Mouse (Mus musculus) urinary bladder, postnatal 10 days (tissue): ENCODE measurements around the gene Bcl2l1.

Experiments used
- DNase-seq: peaks from one replicate; pipeline ENCODE4 v3.0.0; 2022; ENCODE audit warnings: low spot score

Bcl2l1 gene

DNA sequence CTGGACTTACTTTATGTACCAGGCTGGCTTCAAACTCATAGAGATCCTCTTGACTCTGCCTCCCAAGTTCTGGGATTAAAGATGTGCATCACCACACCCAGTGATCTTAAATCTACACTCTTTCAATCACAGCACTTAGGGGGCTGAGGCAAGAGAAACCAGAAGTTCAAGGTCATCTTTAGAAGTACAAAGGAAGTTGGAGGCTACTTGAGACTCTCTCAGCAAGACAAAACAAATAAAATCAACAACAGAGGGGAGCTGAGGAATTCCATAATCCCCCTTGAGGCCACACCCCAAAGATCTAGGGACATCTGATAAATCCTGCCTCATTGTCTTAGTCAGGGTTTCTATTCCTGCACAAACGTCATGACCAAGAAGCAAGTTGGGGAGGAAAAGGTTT is 59.3 kb downstream of the Bcl2l1 start:
- DNase-seq = no peak

GRCm38 (mm10) chr2:152771571-152771970 is 60.0 kb downstream of the Bcl2l1 start:
- DNase-seq = no peak

DNA sequence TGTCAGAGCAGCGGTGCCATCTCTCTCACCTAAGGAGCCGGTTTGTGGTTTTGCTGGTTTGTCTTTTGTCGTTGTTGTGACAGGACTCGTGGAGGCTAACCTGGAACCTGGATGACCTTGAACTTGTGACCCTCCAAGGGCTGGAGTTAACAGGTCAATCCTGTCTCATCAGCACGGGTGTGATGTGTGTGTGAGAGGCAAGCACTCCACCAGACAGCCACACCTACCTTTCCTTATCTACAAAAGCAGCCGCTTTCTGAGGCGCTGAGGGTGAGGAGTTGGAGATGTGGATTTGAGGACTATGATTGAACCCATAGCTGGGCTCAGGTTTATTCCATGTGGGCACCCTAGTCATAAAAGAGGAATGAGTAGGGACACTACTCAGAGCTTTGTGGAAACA is 61.9 kb downstream of the Bcl2l1 start:
- DNase-seq = no peak

DNA sequence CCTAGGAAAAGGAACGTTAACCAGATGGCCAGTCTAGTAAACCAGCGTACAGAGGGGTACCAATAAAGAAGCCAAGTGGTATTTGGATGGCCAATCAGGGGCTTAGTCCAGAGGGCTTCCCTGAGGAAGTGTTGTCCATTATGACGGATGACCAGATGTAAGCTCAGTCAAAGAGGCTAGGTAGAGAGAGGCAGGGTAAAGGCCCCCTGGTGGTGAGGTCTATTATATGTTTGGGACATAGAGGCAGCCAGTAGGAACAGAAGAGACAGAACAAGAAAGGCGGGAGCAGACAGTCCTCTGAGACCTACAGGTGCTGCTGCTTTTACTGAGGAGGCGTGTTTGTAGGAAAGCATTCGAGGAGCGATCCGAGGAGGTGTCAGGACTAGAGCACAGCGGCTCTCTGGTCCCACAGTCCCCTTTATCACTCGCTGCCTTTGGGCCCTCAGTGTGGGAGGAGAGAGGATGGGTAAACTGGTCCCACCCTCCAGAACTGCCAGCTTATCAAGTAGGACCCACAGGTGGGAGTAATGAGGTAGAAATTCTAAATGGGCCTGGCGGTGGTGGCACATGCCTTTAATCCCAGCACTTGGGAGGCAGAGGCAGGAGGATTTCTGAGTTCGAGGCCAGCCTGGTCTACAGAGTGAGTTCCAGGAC is 63.8 kb downstream of the Bcl2l1 start:
- no peak for DNase-seq

GRCm38 (mm10) chr2:152766387-152767123 is 65.0 kb downstream of the Bcl2l1 start:
- DNase-seq = peak; percentile 89

DNA sequence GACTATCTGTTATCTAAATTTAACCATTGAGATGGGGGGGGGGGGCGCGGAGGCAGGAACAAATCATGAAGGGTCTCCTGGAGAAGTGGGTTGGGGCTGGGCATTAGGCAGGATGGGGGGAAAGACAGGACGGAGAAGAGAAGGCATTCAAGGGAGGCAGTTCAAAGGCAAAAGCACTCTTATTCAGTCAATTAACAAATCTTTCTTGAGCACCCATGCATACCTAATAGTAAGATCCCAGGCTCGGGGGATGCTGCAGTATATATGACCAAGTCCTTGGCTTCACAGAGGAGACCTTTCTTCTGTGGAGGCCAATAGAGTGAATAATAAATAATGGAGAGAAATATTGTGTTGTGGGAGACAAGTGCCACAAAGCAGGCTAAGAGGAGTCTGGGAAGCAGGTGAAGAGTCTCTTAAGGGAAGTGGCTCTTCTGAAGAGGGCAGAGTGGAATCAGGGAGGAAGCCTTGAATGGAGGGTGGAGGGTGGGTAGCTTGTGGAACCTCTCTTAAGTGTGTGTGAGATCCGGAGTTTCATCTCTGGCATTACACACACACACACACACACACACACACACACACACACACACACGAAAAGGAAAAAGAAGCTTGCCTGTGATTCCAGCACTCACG is 66.4 kb downstream of the Bcl2l1 start:
- DNase-seq = no peak

DNA sequence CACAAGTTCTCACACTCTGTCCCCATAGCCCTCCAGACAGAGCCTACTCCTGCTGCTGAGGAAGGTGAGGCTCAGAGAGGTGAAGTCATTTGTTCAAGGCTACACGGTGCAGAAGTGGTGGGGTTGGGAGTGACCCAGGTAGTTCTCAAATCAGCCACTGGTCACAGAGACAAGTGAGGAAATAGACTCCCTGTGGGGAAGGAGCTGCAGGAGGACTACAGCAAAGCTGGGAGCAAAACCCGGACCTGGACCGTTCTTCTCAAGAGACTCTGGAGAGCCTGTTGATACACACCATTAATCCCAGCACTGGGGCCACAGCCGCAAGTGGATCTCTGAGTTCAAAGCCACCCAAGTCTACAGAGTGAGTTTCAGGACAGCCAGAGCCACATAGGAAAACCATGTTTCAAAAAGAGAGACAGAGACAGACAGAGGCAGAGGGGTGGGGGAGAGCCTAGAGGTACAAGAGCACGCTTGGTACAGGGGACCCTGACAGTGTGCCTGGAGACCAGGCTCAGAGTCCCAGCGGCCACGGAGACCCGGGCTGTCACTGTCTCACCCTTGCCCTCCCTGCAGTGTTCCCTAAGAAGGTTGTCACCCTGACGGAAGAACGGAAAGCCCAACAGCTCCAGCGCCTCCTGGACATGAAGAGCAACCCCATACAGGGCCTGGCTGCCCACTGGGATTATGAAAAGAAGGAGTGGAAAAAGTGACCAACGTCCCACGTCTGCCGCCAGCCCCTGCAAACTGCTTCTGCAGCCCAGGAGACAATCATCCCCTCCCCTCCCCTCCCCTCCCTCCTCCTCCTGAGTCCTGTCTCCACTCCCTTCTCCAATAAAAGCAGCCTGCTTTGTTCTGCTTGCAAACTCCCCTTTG is 67.1 kb downstream of the Bcl2l1 start:
- DNase-seq = no peak

GRCm38 (mm10) chr2:152763310-152763709 is 68.2 kb downstream of the Bcl2l1 start:
- no peak for DNase-seq

- no peak for DNase-seq
Measured at GRCm38 (mm10) chr2:152758351-152758750, 73.2 kb downstream of the Bcl2l1 start.

DNA sequence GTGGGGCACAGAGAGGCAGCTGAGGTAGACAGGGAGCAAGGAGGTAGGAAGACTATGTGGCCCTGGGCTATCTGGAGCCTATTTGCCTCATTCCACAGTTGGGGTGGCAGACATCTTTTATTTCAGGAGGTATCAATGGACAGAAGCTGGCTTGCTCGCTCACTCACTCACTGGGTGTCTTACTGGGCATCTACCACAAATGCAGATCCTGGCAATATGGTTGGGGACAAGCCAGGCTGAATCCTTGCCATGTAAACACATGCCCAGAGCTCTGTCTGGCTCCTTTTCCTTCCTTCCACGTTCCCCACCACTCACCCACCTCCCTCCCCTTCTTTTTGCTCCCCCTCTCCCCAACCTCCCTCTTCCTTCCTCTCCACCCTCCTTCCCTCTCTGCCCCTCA is 74.0 kb downstream of the Bcl2l1 start:
- no peak for DNase-seq

- no peak for DNase-seq
Measured at GRCm38 (mm10) chr2:152756474-152757393, 74.8 kb downstream of the Bcl2l1 start.

- DNase-seq = no peak
Measured at GRCm38 (mm10) chr2:152753944-152754711, 77.4 kb downstream of the Bcl2l1 start, which contains the start of gene Cox4i2. Cox4i2 (plus strand) TSS chr2:152754173.

DNA sequence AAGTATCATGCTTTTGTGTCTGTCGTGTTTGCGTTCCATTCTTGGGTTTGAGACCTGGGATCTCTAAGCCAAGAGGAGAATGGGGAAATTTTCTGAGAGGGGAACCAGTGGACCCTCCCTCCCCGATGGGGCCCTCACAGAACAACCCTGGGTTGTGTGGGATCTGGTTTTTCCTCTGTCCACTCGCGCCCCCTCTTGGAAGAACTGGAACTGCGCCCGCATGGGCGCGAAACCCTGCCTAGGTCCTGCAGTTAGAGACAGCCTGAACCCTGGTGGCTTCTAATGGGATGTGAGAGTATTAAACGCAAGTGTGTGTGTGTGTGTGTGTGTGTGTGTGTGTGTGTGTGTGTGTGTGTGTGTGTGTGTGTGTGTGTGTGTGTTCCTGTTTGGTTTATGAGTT is 89.1 kb downstream of the Bcl2l1 start:
- peak; percentile 64 for DNase-seq

GRCm38 (mm10) chr2:152741153-152742041 is 90.1 kb downstream of the Bcl2l1 start:
- DNase-seq = no peak

DNA sequence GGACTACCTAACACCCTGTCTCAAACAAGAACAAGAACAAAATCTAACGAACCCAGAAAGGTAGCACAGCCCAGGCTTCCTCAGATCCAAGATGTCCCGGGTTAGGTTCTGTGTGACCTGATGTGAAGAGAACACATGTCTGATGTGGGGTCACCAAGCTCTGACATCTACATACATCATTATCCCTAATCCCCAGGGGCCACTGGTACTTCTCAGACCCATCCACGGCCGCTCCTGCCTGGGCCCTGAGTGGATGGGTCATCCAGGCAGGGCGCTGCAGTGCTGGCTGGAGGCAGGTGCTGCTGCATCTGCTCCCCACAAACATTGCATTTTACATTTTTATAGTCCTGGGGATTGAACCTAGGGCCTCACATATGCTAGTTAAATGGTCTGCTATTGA is 91.0 kb downstream of the Bcl2l1 start:
- no peak for DNase-seq

DNA sequence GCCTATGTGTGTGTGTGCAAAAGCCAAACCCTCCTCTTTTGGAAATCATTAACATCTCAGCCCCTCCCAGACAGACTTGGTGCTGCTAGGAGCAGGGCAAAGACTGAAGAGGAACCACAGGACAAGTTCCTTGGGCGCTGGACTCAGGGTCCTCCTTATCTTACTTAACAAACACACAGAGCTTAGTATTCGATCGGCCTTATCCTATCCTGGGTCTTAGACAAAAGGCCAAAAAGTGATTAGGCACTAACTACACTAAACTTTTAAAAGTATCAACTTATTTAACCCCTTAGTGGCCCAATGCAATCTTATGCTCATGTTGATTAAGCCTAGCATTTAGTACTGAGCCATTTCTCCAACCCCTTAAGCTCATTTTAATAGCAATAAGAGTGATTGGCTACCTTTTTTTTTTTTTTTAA is 91.7 kb downstream of the Bcl2l1 start:
- no peak for DNase-seq

DNA sequence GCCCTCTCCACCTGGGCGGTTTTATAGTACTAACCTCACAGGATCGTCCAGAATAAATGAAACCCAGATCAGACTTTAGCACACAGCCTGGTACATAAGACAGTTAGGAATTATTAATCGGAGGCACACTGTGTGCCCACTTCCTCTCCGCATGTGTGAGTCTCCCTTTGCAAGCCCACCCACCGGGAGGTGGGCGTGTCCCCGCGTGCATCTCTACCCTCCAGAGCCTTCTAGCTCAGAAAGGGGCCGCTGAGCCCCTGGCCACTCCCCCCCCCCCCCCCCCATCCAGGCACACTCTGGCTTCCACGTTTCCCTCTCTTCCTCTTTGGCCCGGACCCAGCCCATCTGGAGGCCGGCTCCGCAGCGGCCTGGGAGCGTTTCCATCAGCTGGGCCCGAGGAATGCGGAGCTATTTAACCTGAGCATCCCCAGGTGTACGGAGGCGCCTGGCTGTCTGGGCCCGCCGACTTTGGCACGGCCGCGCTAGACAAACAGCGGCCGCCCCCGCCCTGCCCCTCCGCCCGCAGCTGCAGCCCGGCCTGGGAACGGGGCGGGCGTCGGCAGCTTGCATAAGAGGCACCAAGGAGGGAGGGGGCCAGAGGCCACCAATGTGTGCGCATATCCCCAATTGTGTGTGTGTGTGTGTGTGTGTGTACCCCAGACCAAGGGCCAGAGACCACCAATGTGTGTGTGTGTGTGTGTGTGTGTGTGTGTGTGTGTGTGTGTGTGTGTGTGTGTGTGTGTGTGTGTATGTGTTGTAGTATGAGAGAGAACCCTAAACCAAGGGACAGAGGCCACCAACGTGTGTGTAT is 92.3 kb downstream of the Bcl2l1 start:
- DNase-seq = peak; percentile 54

DNA sequence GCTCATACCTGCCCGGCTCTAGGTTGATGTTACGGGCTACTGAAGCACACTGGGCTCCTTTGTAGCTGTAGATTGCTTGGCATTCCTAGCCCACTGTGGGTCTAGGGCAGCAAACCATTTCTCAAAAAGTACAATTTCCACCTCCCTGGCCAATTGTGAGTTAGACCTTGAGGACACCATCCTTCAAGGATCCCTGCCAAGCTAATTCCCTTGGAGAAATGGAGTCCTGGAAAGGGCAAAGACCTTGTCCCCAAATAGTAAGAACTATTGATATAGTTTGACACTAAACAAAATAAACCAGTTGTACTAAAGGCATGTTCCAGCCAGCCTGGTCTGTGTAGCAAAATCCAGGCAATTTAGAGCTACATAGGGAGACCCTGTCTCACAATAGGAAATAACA is 93.2 kb downstream of the Bcl2l1 start:
- no peak for DNase-seq
